Mouse (Mus musculus): ENCODE measurements around the gene Mgat5.

GRCm38 (mm10) chr1:127337740-127338139 lies 132.9 kb downstream of the Mgat5 start:
- TF ChIP-seq CTCF (IDR thresholded peaks at IDR 0.05; ENCODE audit: low read depth, low read length) (no peak), POLR2A (IDR thresholded peaks at IDR 0.05; ENCODE audit: extremely low read depth, insufficient read depth, low read length) (no peak)

Measured in liver, adult 2 months (tissue).